Mouse (Mus musculus): ENCODE results near the gene Amigo2.

DNA sequence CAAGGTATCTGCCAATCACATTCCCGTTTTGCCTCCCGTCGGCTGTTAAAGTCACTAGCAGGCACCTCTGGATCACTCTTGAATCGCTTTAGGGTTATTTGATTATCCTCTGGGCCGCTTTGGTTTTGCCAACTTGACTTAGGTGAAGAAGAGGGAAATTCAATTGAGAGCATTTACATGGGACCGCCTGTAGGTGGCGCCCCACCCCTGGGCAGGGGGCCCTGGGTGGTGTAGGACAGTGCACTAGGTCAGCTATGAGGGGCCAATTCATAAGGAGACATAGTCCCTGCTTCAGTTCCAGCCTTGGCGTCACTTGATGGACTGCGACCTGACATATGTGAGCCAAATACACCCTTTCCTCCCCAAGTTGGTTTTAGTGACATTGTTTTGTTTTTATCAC, 10.1 kb downstream of the Amigo2 start:
- TF ChIP-seq CTCF (IDR thresholded peaks at IDR 0.05; ENCODE audit: low read depth) (peak; percentile 85), EP300 (IDR thresholded peaks at IDR 0.05; ENCODE audit: low read depth) (no peak)

Measured in liver, postnatal 0 days (tissue).